Mouse (Mus musculus): ENCODE data around the gene Fam240b. TPM values are rescaled to one million over a fixed set of nuclear protein-coding genes. Genes with fewer than 3 reads are reported as not detected.

The Fam240b gene
- polyA plus RNA-seq, 1 experiment: not detected

DNA sequence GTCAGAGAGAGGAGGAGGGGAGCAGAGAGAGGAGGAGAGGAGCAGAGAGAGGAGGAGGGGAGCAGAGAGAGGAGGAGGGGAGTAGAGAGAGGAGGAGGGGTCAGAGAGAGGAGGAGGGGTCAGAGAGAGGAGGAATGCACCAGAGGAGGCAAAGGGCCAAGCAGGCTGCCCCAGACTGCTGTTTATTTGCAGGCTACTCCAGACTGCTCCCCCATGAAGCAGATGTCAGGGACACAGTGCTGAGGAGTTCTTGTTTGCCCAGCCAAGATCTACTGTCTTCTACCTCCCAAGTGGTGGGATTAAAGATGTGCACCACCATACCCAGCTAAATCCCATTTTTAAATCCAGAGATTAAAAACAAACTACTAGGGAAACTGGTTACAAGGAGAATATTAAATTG, 9.8 kb upstream of the Fam240b start:
- no peaks in the 10 kb centered on the region for H3K36me3 ChIP-seq (ENCODE audit: control insufficient read depth, insufficient read depth)
- H3ac ChIP-seq (ENCODE audit: control insufficient read depth, insufficient read length): no peak overlapping the region
- no peak overlapping the region for H3K4me2 ChIP-seq (ENCODE audit: low read depth)
- no peaks in the 10 kb centered on the region for H3K27me3 ChIP-seq (ENCODE audit: control insufficient read depth, insufficient read depth, insufficient read length)
- TF ChIP-seq TCF12 (IDR thresholded peaks at IDR 0.05; ENCODE audit: insufficient read depth, poor library complexity, severe bottlenecking): no peak
- no peak for TF ChIP-seq MYOG (IDR thresholded peaks at IDR 0.05; ENCODE audit: control insufficient read depth in 1 of 3, insufficient read depth in 1 of 3, insufficient read length in 2 of 3, low read depth in 2 of 3)
- no peak for TF ChIP-seq TCF3 (IDR thresholded peaks at IDR 0.05; ENCODE audit: insufficient read length, low read depth)
- TF ChIP-seq POLR2AphosphoS2 (IDR thresholded peaks at IDR 0.05; ENCODE audit: insufficient read length, low read depth): no peak
- TF ChIP-seq MYOD1 (IDR thresholded peaks at IDR 0.05; ENCODE audit: control insufficient read depth in 1 of 3, insufficient read length in 2 of 3, low read depth in 2 of 3): no peak
- no peak for TF ChIP-seq USF1 (IDR thresholded peaks at IDR 0.05; ENCODE audit: low read depth)
- TF ChIP-seq POLR2A (IDR thresholded peaks at IDR 0.05; ENCODE audit: insufficient read length, low read depth): no peak
- TF ChIP-seq E2F4 (IDR thresholded peaks at IDR 0.05; ENCODE audit: insufficient read depth): no peak
- no peak for TF ChIP-seq CEBPB (IDR thresholded peaks at IDR 0.05; ENCODE audit: insufficient read depth, poor library complexity, severe bottlenecking)
- TF ChIP-seq REST (IDR thresholded peaks at IDR 0.05; ENCODE audit: insufficient read depth, insufficient read length): no peak
- TF ChIP-seq MAX (IDR thresholded peaks at IDR 0.05; ENCODE audit: low read depth): no peak
- TF ChIP-seq SRF (IDR thresholded peaks at IDR 0.05; ENCODE audit: control insufficient read depth, insufficient read length, low read depth): no peak
- H3K79me2 ChIP-seq (ENCODE audit: control insufficient read depth, insufficient read depth): no peaks in the 10 kb centered on the region
- H3K4me3 ChIP-seq: no peak overlapping the region

- Histone ChIP-seq H3ac (ENCODE audit: control insufficient read depth, insufficient read length) (no peak overlapping the region), H3K79me2 (ENCODE audit: control insufficient read depth, insufficient read depth) (no peaks in the 10 kb centered on the region), H3K4me2 (ENCODE audit: low read depth) (no peak overlapping the region), H3K27me3 (ENCODE audit: control insufficient read depth, insufficient read depth, insufficient read length) (no peaks in the 10 kb centered on the region), H3K4me3 (no peak overlapping the region), H3K36me3 (ENCODE audit: control insufficient read depth, insufficient read depth) (no peaks in the 10 kb centered on the region)
- TF ChIP-seq POLR2A (IDR thresholded peaks at IDR 0.05; ENCODE audit: insufficient read length, low read depth) (no peak), USF1 (IDR thresholded peaks at IDR 0.05; ENCODE audit: low read depth) (no peak), E2F4 (IDR thresholded peaks at IDR 0.05; ENCODE audit: insufficient read depth) (no peak)
These were observed 5.2 kb upstream of the Fam240b start for GRCm38 (mm10) chr13:64502833-64503232.

GRCm38 (mm10) chr13:64493586-64493985, 4.0 kb downstream of the Fam240b start:
- Histone ChIP-seq H3K4me3 (no peak overlapping the region), H3K36me3 (ENCODE audit: control insufficient read depth, insufficient read depth) (no peaks in the 10 kb centered on the region), H3K27me3 (ENCODE audit: control insufficient read depth, insufficient read depth, insufficient read length) (no peaks in the 10 kb centered on the region), H3K79me2 (ENCODE audit: control insufficient read depth, insufficient read depth) (no peaks in the 10 kb centered on the region), H3K4me2 (ENCODE audit: low read depth) (no peak overlapping the region), H3ac (ENCODE audit: control insufficient read depth, insufficient read length) (no peak overlapping the region)
- TF ChIP-seq TCF3 (IDR thresholded peaks at IDR 0.05; ENCODE audit: insufficient read length, low read depth): no peak
- no peak for TF ChIP-seq TCF12 (IDR thresholded peaks at IDR 0.05; ENCODE audit: insufficient read depth, poor library complexity, severe bottlenecking)
- no peak for TF ChIP-seq CEBPB (IDR thresholded peaks at IDR 0.05; ENCODE audit: insufficient read depth, poor library complexity, severe bottlenecking)
- TF ChIP-seq MYOD1 (IDR thresholded peaks at IDR 0.05; ENCODE audit: control insufficient read depth in 1 of 3, insufficient read length in 2 of 3, low read depth in 2 of 3): no peak
- no peak for TF ChIP-seq MAX (IDR thresholded peaks at IDR 0.05; ENCODE audit: low read depth)
- no peak for TF ChIP-seq E2F4 (IDR thresholded peaks at IDR 0.05; ENCODE audit: insufficient read depth)
- TF ChIP-seq MYOG (IDR thresholded peaks at IDR 0.05; ENCODE audit: control insufficient read depth in 1 of 3, insufficient read depth in 1 of 3, insufficient read length in 2 of 3, low read depth in 2 of 3): no peak
- TF ChIP-seq USF1 (IDR thresholded peaks at IDR 0.05; ENCODE audit: low read depth): no peak
- TF ChIP-seq POLR2AphosphoS2 (IDR thresholded peaks at IDR 0.05; ENCODE audit: insufficient read length, low read depth): no peak

DNA sequence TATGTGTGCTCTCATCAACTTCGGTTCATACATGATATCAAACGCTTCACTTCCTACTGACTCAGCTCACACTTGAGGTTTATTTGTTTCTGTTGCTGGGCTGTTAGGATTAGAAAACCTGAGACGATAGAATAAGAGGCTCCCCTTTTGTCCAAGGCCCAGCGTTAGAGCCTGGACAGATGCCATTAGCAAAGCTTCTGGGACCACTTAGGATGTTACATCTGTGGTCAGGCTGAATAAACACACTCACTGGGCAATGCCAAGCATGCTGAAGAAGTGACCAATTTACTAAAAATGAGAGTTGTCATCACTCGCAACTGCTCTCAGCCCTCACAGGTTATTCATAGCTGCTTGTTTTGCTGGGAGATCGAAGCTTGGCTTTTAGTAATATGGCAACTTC, 7.7 kb downstream of the Fam240b start:
- no peak for TF ChIP-seq POLR2AphosphoS2 (IDR thresholded peaks at IDR 0.05; ENCODE audit: insufficient read length, low read depth)
- TF ChIP-seq CEBPB (IDR thresholded peaks at IDR 0.05; ENCODE audit: insufficient read depth, poor library complexity, severe bottlenecking): no peak
- TF ChIP-seq SRF (IDR thresholded peaks at IDR 0.05; ENCODE audit: control insufficient read depth, insufficient read length, low read depth): no peak
- peak overlapping the region; percentile 2 for H3K4me2 ChIP-seq (ENCODE audit: low read depth)
- H3K4me3 ChIP-seq: no peak overlapping the region
- no peaks in the 10 kb centered on the region for H3K79me2 ChIP-seq (ENCODE audit: control insufficient read depth, insufficient read depth)
- H3K36me3 ChIP-seq (ENCODE audit: control insufficient read depth, insufficient read depth): no peaks in the 10 kb centered on the region
- H3ac ChIP-seq (ENCODE audit: control insufficient read depth, insufficient read length): no peak overlapping the region
- no peaks in the 10 kb centered on the region for H3K27me3 ChIP-seq (ENCODE audit: control insufficient read depth, insufficient read depth, insufficient read length)

DNA sequence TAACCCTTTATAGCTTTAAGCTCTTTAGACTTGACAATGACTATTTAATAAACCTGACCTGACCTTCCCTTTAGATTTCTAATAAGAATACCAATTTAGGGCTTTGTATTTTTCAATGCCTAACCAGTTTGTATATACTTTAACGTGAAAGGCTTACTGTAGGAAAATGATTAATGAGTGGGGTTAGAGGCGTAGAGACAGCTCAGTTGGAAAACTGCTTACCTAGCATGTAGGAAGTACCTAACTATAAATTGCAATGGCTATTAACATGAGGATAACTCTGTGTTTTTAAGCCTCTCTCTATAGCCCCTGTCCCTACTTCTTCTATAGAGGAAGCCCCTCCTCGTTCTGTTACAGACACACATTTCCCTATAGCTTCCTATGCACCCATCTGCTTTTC, 17.6 kb downstream of the Fam240b start:
- Histone ChIP-seq H3K79me2 (ENCODE audit: control insufficient read depth, insufficient read depth) (no peaks in the 10 kb centered on the region), H3K4me3 (no peak overlapping the region), H3K4me2 (ENCODE audit: low read depth) (no peak overlapping the region), H3K27me3 (ENCODE audit: control insufficient read depth, insufficient read depth, insufficient read length) (no peaks in the 10 kb centered on the region), H3ac (ENCODE audit: control insufficient read depth, insufficient read length) (no peak overlapping the region), H3K36me3 (ENCODE audit: control insufficient read depth, insufficient read depth) (no peaks in the 10 kb centered on the region)
- TF ChIP-seq MYOG (IDR thresholded peaks at IDR 0.05; ENCODE audit: control insufficient read depth in 1 of 3, insufficient read depth in 1 of 3, insufficient read length in 2 of 3, low read depth in 2 of 3): no peak
- no peak for TF ChIP-seq SRF (IDR thresholded peaks at IDR 0.05; ENCODE audit: control insufficient read depth, insufficient read length, low read depth)
- no peak for TF ChIP-seq MAX (IDR thresholded peaks at IDR 0.05; ENCODE audit: low read depth)
- no peak for TF ChIP-seq POLR2A (IDR thresholded peaks at IDR 0.05; ENCODE audit: insufficient read length, low read depth)
- no peak for TF ChIP-seq POLR2AphosphoS2 (IDR thresholded peaks at IDR 0.05; ENCODE audit: insufficient read length, low read depth)
- TF ChIP-seq TCF12 (IDR thresholded peaks at IDR 0.05; ENCODE audit: insufficient read depth, poor library complexity, severe bottlenecking): no peak
- no peak for TF ChIP-seq USF1 (IDR thresholded peaks at IDR 0.05; ENCODE audit: low read depth)
- no peak for TF ChIP-seq REST (IDR thresholded peaks at IDR 0.05; ENCODE audit: insufficient read depth, insufficient read length)
- TF ChIP-seq E2F4 (IDR thresholded peaks at IDR 0.05; ENCODE audit: insufficient read depth): no peak
- no peak for TF ChIP-seq MYOD1 (IDR thresholded peaks at IDR 0.05; ENCODE audit: control insufficient read depth in 1 of 3, insufficient read length in 2 of 3, low read depth in 2 of 3)
- TF ChIP-seq CEBPB (IDR thresholded peaks at IDR 0.05; ENCODE audit: insufficient read depth, poor library complexity, severe bottlenecking): no peak
- no peak for TF ChIP-seq TCF3 (IDR thresholded peaks at IDR 0.05; ENCODE audit: insufficient read length, low read depth)
